Mouse (Mus musculus) midbrain, embryonic 14.5 days (tissue): Measurements from ENCODE around the gene Adgrg5. TPM values are rescaled to one million over a fixed set of nuclear protein-coding genes. Genes with fewer than 3 reads are reported as not detected.

Experiments used
- ATAC-seq: fragments of 200-750 bp; cut with Nextera tagmentation; 2 replicates; pipeline ENCODE4 v1.8.0; 2017; ENCODE audit warnings: moderate number of reproducible peaks, moderate library complexity; ENCODE audit not compliant: low FRiP score, low TSS enrichment
- DNase-seq: peaks from one replicate; pipeline ENCODE4 v3.0.0-alpha.2; 2015
- H3K27ac ChIP-seq: fragments of 300-500 bp; sonication (generic); replicated peaks from 2 replicates; pipeline ENCODE4 v1.5.1; 2014; ENCODE audit warnings: mild to moderate bottlenecking, low read depth, low read length, moderate library complexity
- H3K27me3 ChIP-seq: fragments of 300-500 bp; sonication (generic); 2 replicates; pipeline ENCODE4 v1.6.1; 2014; ENCODE audit warnings: low read length, control low read depth, mixed read lengths; ENCODE audit not compliant: control insufficient read depth, insufficient read depth
- H3K36me3 ChIP-seq: fragments of 300-500 bp; sonication (generic); 2 replicates; pipeline ENCODE4 v1.6.1; 2014; ENCODE audit warnings: low read length, control low read depth; ENCODE audit not compliant: control insufficient read depth, insufficient read depth
- H3K4me1 ChIP-seq: fragments of 300-500 bp; sonication (generic); 2 replicates; pipeline ENCODE4 v1.6.1; 2014; ENCODE audit warnings: mild to moderate bottlenecking, antibody characterized with exemption, low read length, control low read depth; ENCODE audit not compliant: control insufficient read depth, insufficient read depth
- H3K4me2 ChIP-seq: fragments of 300-500 bp; sonication (generic); 2 replicates; pipeline ENCODE4 v1.6.1; 2014; ENCODE audit warnings: mild to moderate bottlenecking, low read length, moderate library complexity
- H3K4me3 ChIP-seq: fragments of 300-500 bp; sonication (generic); replicated peaks from 2 replicates; pipeline ENCODE4 v1.5.1; 2014; ENCODE audit warnings: low read depth, low read length
- H3K9ac ChIP-seq: fragments of 300-500 bp; sonication (generic); replicated peaks from 2 replicates; pipeline ENCODE4 v1.6.1; 2014; ENCODE audit warnings: mild to moderate bottlenecking, low read length, moderate library complexity
- H3K9me3 ChIP-seq: fragments of 300-500 bp; sonication (generic); 2 replicates; pipeline ENCODE4 v1.6.1; 2016; ENCODE audit warnings: low read length, control low read depth, mixed read lengths; ENCODE audit not compliant: control insufficient read depth
- WGBS: fragments of 180-500 bp; shearing (Covaris S2); extraction: QIAGEN DNeasy Blood & Tissue Kit; methylation state at CpG from one replicate; pipeline ENCODE4 v1.1.7; 2014; 5-methylcytosine and 5-hydroxymethylcytosine counted together
- polyA plus RNA-seq: library from polyadenylated mRNA; unstranded; fragments of >200 nt; fragmentation: Nextera tagmentation; extraction: Ambion mirVana; gene quantifications from 2 replicates; pipeline ENCODE4 v1.2.1, GENCODE M21; 2014

Gene Adgrg5
- polyA plus RNA-seq, result 0.12 TPM in 1 of 2 replicates, not detected in the other

- no peak within 1 kb of the TSS for H3K9ac ChIP-seq
Observed at GRCm38 (mm10) chr8:94923405-94923804, at the start of gene Adgrg5. TSS of gene Adgrg5 (plus strand) at chr8:94923694.

GRCm38 (mm10) chr8:94874358-94874757, 49.1 kb upstream of the Adgrg5 start:
- Histone ChIP-seq H3K4me1 (peaks cover 31% of the 10 kb centered on the region), H3K4me3 (0 out of 2 replicates have a peak overlapping the region, but pooled peaks have one; percentile 55), H3K9ac (no peak overlapping the region), H3K9me3 (no peaks in the 10 kb centered on the region), H3K4me2 (no peak overlapping the region; the same call in 1 of the 2 replicates), H3K27ac (no peak overlapping the region), H3K27me3 (peaks cover 12% of the 10 kb centered on the region), H3K36me3 (no peaks in the 10 kb centered on the region)
- WGBS, result 15% methylated on average over 6 of the region's 6 CpGs
- ATAC-seq (no peak), DNase-seq (peak; percentile 77)

More at GRCm38 (mm10) chr8:94923405-94923804, at the start of gene Adgrg5:
- no peak for DNase-seq
- H3K4me2 ChIP-seq, result no peak within 1 kb of the TSS
- no peaks in the 10 kb centered on the region for H3K9me3 ChIP-seq
- H3K4me3 ChIP-seq, result no peak within 1 kb of the TSS
- H3K27ac ChIP-seq, result no peak within 1 kb of the TSS
- ATAC-seq, result no peak
- H3K4me1 ChIP-seq, result no peaks in the 10 kb centered on the region
- no peaks in the 10 kb centered on the region for H3K36me3 ChIP-seq
- WGBS, result 52% methylated on average over 5 of the region's 8 CpGs
- H3K27me3 ChIP-seq, result 0 out of 2 replicates have a peak, but pooled peaks cover under 1% of the 10 kb centered on the region

- Histone ChIP-seq H3K9ac (peak overlapping the region; percentile 60; the same call in 1 of the 2 replicates), H3K4me1 (peaks cover 23% of the 10 kb centered on the region), H3K27me3 (peaks cover 12% of the 10 kb centered on the region), H3K9me3 (no peaks in the 10 kb centered on the region), H3K27ac (no peak overlapping the region), H3K4me2 (peak overlapping the region; percentile 97), H3K36me3 (no peaks in the 10 kb centered on the region), H3K4me3 (peak overlapping the region; percentile 55)
- DNase-seq (peak; percentile 29), ATAC-seq (no peak)
- WGBS, result 20% methylated on average over 17 of the region's 17 CpGs
Observed at GRCm38 (mm10) chr8:94875096-94875870, 48.2 kb upstream of the Adgrg5 start.

- under 1% methylated on average over 16 of the region's 20 CpGs for WGBS
- DNase-seq (no peak), ATAC-seq (no peak)
- no peaks in the 10 kb centered on the region for H3K36me3 ChIP-seq
- H3K9me3 ChIP-seq, result no peaks in the 10 kb centered on the region
- H3K27ac ChIP-seq, result no peak overlapping the region
- H3K27me3 ChIP-seq, result peaks cover 12% of the 10 kb centered on the region
- peak overlapping the region; percentile 97 for H3K4me2 ChIP-seq
- peak overlapping the region; percentile 55 for H3K4me3 ChIP-seq
- peaks cover 23% of the 10 kb centered on the region for H3K4me1 ChIP-seq
- H3K9ac ChIP-seq, result peak overlapping the region; percentile 60
Observed at GRCm38 (mm10) chr8:94875871-94876150, 47.7 kb upstream of the Adgrg5 start.

GRCm38 (mm10) chr8:94876197-94876730, 47.2 kb upstream of the Adgrg5 start, which contains the start of gene Dok4:
TSS of gene Dok4 (minus strand) at chr8:94876330.
- H3K27ac ChIP-seq, result no peak within 1 kb of the TSS
- WGBS, result 2% methylated on average over 34 of the region's 37 CpGs
- peaks cover 12% of the 10 kb centered on the region for H3K27me3 ChIP-seq
- peak within 1 kb of the TSS; percentile 60 for H3K9ac ChIP-seq
- H3K4me3 ChIP-seq, result peak within 1 kb of the TSS; percentile 55
- H3K36me3 ChIP-seq, result no peaks in the 10 kb centered on the region
- ATAC-seq (peak; percentile 69), DNase-seq (peak; percentile 80)
- no peaks in the 10 kb centered on the region for H3K9me3 ChIP-seq
- peaks cover 20% of the 10 kb centered on the region for H3K4me1 ChIP-seq
- H3K4me2 ChIP-seq, result peak within 1 kb of the TSS; percentile 97

GRCm38 (mm10) chr8:94876820-94877219, 46.7 kb upstream of the Adgrg5 start:
- no peak for ATAC-seq
- Histone ChIP-seq H3K9me3 (no peaks in the 10 kb centered on the region), H3K4me3 (no peak overlapping the region), H3K4me2 (peak overlapping the region; percentile 97), H3K27me3 (peaks cover 12% of the 10 kb centered on the region), H3K27ac (no peak overlapping the region), H3K9ac (no peak overlapping the region), H3K36me3 (no peaks in the 10 kb centered on the region), H3K4me1 (peaks cover 15% of the 10 kb centered on the region; the same call in 1 of the 2 replicates)
- WGBS, result 52% methylated on average over 3 of the region's 3 CpGs
- DNase-seq, result no peak

- no peaks in the 10 kb centered on the region for H3K27me3 ChIP-seq
- ATAC-seq, result no peak
- no peak overlapping the region for H3K27ac ChIP-seq
- no peaks in the 10 kb centered on the region for H3K9me3 ChIP-seq
- no peaks in the 10 kb centered on the region for H3K36me3 ChIP-seq
- 81% methylated on average over 4 of the region's 4 CpGs for WGBS
- H3K4me2 ChIP-seq, result no peak overlapping the region
- H3K9ac ChIP-seq, result no peak overlapping the region
- no peak overlapping the region for H3K4me3 ChIP-seq
- H3K4me1 ChIP-seq, result peaks cover 4% of the 10 kb centered on the region; the same call in 1 of the 2 replicates
- DNase-seq, result no peak
Observed at GRCm38 (mm10) chr8:94880742-94881141, 42.8 kb upstream of the Adgrg5 start.

- no peak overlapping the region for H3K4me2 ChIP-seq
- no peak overlapping the region for H3K27ac ChIP-seq
- H3K36me3 ChIP-seq, result no peaks in the 10 kb centered on the region
- DNase-seq (no peak), ATAC-seq (no peak)
- WGBS, result 35% methylated on average over 14 of the region's 14 CpGs
- H3K27me3 ChIP-seq, result no peaks in the 10 kb centered on the region
- H3K4me1 ChIP-seq, result no peaks in the 10 kb centered on the region
- no peak overlapping the region for H3K9ac ChIP-seq
- H3K9me3 ChIP-seq, result no peaks in the 10 kb centered on the region
- no peak overlapping the region for H3K4me3 ChIP-seq
Observed at GRCm38 (mm10) chr8:94888383-94889036, 35.0 kb upstream of the Adgrg5 start.
